Mouse (Mus musculus) liver, adult 2 months (tissue): ENCODE data around the gene Akap5.

Source experiments
- CTCF ChIP-seq: fragments of 200-500 bp; IDR thresholded peaks from 2 replicates; pipeline ENCODE4 v1.5.1; 2011; ENCODE audit warnings: low read depth, low read length, control low read depth
- POLR2A ChIP-seq: fragments of 200-500 bp; IDR thresholded peaks from 2 replicates; pipeline ENCODE4 v1.6.1; 2011; ENCODE audit warnings: low read length, control low read depth; ENCODE audit not compliant: insufficient read depth; ENCODE audit errors: extremely low read depth

DNA sequence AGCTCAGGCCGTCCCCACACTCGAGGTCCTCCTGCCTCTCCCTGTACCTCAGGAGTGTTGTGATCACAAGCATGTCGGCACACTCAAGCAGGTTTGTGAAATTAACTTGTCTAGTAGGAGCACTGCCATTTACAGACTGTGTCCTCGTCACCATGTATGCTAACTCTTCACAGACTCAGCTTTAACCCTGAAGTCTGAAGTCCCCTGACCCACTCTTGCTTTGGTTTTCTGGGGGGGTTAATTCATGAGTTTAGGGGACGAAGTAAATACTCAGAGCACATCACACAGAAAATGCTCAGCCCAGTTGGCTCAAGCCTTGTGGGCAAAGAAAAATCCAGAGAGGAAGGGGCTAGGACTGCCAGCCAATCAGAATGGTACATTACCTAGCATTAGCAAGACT is 10.9 kb downstream of the Akap5 start:
- TF ChIP-seq POLR2A, result no peak
- no peak for TF ChIP-seq CTCF
